Mouse (Mus musculus) embryonic stem cell, embryonic (primary cell): ENCODE measurements at regions not wholly inside any gene's neighbourhood (a gene's known extent, or its start where the extent isn't known, plus 50 kb on each side); places are given as distances from the start of the nearest gene placed in this dataset.

ENCODE experiments used
- CTCF ChIA-PET, 4 experiments: fragments of 300-600 bp in 2 of 4; fragments of 350-600 bp in 2 of 4; sonication (Branson Sonifier 250); formaldehyde crosslinking; loops; one replicate each; lab custom pipeline; 2022; ENCODE audit warnings: inconsistent platforms in 2 of 4; lab: Charles Lee
- POLR2A ChIA-PET, 4 experiments: fragments of 300-600 bp in 2 of 4; fragments of 350-600 bp in 2 of 4; sonication (Branson Sonifier 250); formaldehyde crosslinking; loops; one replicate each; lab custom pipeline; 2022; ENCODE audit warnings: antibody characterized with exemption in 4 of 4, inconsistent platforms in 1 of 4; lab: Charles Lee

DNA sequence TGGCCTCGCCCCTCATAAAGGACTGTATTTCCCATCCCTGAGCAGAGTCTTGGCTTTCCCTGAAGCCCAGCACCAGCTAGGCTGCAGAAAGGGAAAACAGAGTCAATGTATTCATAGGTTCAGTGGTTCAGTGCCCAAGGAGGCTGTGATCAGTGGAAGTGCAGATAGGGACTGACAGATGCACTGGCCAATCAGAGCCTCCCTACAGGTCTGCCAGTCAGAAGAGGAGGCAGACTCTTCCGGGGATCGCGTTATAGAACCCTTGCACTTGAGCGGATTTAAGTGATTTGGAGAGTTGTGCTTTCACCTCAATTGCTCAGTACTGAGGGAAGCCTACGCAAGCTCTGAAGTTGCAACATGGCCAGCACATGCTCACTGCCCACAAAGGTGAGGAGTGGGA, 153.9 kb downstream of the BC005561 start:
- ChIA-PET CTCF (no interaction called here), POLR2A (interaction anchor here in 2 of 4 experiments (0.6 to 2.3 kb wide), 9 partner anchors 58 to 228 kb away, joined by 3 to 7 read pairs (median 5); partner anchors contain the start of gene Spp1 (in 1 of the 2))
